Mouse (Mus musculus) brown adipose tissue, adult 24 weeks (tissue): ENCODE measurements at regions not wholly inside any gene's neighbourhood (a gene's known extent, or its start where the extent isn't known, plus 50 kb on each side); places are given as distances from the start of the nearest gene placed in this dataset.

Experiments
- H3K27ac ChIP-seq: fragments of 200-500 bp; replicated peaks from 2 replicates; pipeline ENCODE4 v1.5.1; 2012; ENCODE audit warnings: low read depth, mild to moderate bottlenecking, low read length
- H3K4me1 ChIP-seq: fragments of 200-500 bp; 2 replicates; pipeline ENCODE4 v1.6.1; 2012; ENCODE audit warnings: low read length, mixed read lengths; ENCODE audit not compliant: control insufficient read depth, insufficient read depth, insufficient read length
- H3K4me3 ChIP-seq: fragments of 200-500 bp; 2 replicates; pipeline ENCODE4 v1.5.1; 2012; ENCODE audit warnings: low read depth, mild to moderate bottlenecking, low read length, moderate library complexity; ENCODE audit not compliant: insufficient read depth

DNA sequence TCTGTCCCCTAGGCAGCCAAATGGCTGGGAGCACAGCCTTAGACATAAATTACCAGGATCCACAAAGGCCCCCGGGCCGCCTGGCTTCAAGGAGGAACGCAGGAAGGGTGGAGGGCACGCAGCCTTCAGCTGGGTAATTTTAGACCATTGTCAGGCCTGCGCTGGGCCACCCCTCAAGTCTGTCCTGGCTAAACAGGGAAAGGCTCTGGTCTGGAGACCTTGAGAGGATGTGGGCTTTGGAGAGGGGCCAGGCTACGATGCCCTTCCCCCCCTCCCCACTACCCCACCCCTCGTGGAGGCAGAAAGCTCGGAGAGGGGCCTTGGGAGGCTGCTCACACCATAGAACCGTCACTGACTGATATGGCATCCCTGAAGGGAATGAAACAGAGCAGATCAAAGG lies 126.7 kb downstream of the Ddx1 start:
- H3K27ac ChIP-seq, result no peak overlapping the region
- H3K4me3 ChIP-seq, result no peak overlapping the region
- H3K4me1 ChIP-seq, result peaks cover 10% of the 10 kb centered on the region; the same call in 1 of the 2 replicates

DNA sequence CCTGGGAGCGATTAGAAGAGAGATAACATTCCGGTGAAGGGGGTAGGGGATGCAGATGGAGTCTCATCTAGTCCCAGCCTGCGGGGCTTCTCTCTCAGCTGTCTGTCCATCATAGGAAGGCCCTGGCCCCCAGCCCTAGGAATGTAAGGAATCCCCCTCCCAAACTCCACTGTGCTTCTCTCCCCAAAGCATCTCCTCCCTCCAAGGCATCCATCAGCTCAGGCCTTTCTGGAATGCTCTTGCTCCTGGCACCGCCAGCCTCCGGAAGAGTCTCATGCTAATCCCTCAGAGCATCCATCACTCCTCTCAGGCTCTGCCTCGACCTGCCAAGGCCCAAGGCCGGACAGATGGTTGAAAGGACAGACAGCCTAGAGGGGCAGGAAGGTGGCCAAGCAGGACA lies 128.4 kb downstream of the Ddx1 start:
- no peak overlapping the region for H3K4me3 ChIP-seq
- H3K27ac ChIP-seq, result no peak overlapping the region
- H3K4me1 ChIP-seq, result peaks cover 15% of the 10 kb centered on the region; the same call in 1 of the 2 replicates

- no peak overlapping the region for H3K4me3 ChIP-seq
- H3K4me1 ChIP-seq, result peaks cover 24% of the 10 kb centered on the region; the same call in 1 of the 2 replicates
- no peak overlapping the region for H3K27ac ChIP-seq
Observed at GRCm38 (mm10) chr12:13119653-13120052, 129.4 kb downstream of the Ddx1 start.

- Histone ChIP-seq H3K4me3 (no peak overlapping the region), H3K4me1 (peaks cover 26% of the 10 kb centered on the region; the same call in 1 of the 2 replicates), H3K27ac (peak overlapping the region; percentile 24; the same call in 1 of the 2 replicates)
Observed at GRCm38 (mm10) chr12:13118026-13118425, 131.0 kb downstream of the Ddx1 start.

DNA sequence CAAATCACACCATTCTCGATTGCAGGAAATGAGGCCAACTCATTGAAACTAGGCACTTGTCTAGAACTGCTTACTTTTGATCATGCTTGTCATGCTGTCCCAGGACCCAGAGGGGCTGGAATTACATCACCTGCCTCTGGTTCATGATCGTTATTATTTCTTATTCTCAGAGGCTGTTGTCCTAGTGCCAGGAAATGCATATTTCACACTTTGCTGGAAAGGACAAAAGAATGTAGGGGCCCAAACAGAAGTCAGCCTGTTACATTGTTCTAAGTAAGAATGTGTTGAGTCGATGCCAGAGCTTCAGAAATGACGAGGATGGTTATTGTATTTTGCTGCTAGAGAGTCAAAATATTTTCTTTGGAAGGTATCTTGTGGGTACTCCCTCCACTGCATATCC lies 134.7 kb downstream of the Ddx1 start:
- Histone ChIP-seq H3K4me3 (no peak overlapping the region), H3K27ac (no peak overlapping the region), H3K4me1 (peaks cover 21% of the 10 kb centered on the region; the same call in 1 of the 2 replicates)

DNA sequence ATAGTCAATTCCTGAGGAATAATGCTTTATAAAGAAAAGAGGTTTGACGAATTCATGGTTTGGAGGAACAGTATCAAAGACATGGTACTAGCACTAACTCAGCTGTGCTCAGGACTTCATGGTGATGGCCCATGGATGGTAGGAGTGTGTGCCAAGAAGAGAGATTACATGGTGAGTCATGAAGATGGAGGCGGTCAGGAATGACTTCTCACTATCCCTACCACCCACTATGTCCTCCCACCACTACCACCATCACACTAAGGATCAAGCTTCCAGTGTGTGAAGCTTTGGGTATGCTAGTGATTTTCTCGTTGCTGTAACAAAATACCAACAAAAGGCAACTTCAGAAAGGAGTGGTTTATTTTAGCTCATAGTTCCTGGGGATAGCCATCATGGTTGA lies 142.1 kb downstream of the Ddx1 start:
- H3K4me3 ChIP-seq, result no peak overlapping the region
- H3K4me1 ChIP-seq, result no peaks in the 10 kb centered on the region
- H3K27ac ChIP-seq, result no peak overlapping the region

GRCm38 (mm10) chr12:13100505-13101354 lies 148.3 kb downstream of the Ddx1 start:
- no peak overlapping the region for H3K27ac ChIP-seq
- H3K4me3 ChIP-seq, result no peak overlapping the region
- no peaks in the 10 kb centered on the region for H3K4me1 ChIP-seq

GRCm38 (mm10) chr12:13094111-13094851 lies 152.6 kb upstream of the Mycn start:
- no peak overlapping the region for H3K27ac ChIP-seq
- no peak overlapping the region for H3K4me3 ChIP-seq
- H3K4me1 ChIP-seq, result no peaks in the 10 kb centered on the region

- Histone ChIP-seq H3K27ac (no peak overlapping the region), H3K4me1 (no peaks in the 10 kb centered on the region), H3K4me3 (no peak overlapping the region)
Observed at GRCm38 (mm10) chr12:13085951-13086350, 144.2 kb upstream of the Mycn start.

- no peak overlapping the region for H3K27ac ChIP-seq
- H3K4me3 ChIP-seq, result no peak overlapping the region
- H3K4me1 ChIP-seq, result no peaks in the 10 kb centered on the region
Observed at GRCm38 (mm10) chr12:13085484-13085883, 143.8 kb upstream of the Mycn start.

GRCm38 (mm10) chr12:13083337-13084054 lies 141.8 kb upstream of the Mycn start:
- no peak overlapping the region for H3K27ac ChIP-seq

GRCm38 (mm10) chr12:13080791-13081190 lies 139.1 kb upstream of the Mycn start:
- Histone ChIP-seq H3K27ac (no peak overlapping the region), H3K4me1 (no peaks in the 10 kb centered on the region), H3K4me3 (no peak overlapping the region)

More at GRCm38 (mm10) chr12:13083337-13084054, 141.8 kb upstream of the Mycn start:
- Histone ChIP-seq H3K4me1 (no peaks in the 10 kb centered on the region), H3K4me3 (no peak overlapping the region)

DNA sequence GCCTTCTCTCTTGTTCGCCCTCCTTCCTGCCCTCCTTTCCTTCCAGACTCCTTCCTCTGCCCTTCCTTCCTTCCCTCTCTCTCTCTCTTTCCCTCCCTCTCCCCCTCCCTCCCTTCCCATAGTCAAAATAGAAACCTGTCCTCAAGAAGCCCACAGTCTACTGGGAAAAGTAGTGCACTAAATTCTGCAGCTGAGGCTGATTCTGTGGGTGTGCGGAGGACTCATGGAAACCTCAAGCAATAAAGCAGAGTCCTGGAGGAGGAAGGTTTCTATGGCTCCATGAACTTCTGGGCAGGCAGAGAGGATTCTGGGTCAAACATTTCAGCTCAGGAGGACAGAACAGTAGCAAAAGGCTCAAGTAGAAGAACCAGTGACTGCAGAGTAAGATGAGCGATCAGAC lies 138.1 kb upstream of the Mycn start:
- no peak overlapping the region for H3K27ac ChIP-seq

DNA sequence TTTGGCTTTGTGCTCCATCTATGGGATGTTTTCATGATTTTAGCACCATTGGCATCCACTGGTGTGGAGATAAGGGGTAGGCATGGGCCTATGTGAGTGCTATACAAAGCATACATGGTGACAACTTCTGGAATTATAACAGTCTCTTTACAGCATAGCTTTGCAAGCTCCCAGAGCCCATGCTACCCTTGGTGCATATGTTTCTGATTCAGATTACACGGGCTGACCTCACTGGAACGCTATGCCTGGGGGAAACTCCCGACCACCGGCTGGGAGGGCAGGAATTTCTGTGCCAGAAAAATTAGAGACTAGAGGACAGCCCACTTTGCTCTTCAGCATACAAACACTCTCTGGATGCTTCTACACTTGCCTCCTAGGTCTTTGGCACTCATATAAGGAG lies 136.0 kb upstream of the Mycn start:
- H3K4me3 ChIP-seq, result no peak overlapping the region
- no peak overlapping the region for H3K27ac ChIP-seq
- H3K4me1 ChIP-seq, result no peaks in the 10 kb centered on the region

More for the DNA sequence above, 138.1 kb upstream of the Mycn start:
- Histone ChIP-seq H3K4me1 (no peaks in the 10 kb centered on the region), H3K4me3 (no peak overlapping the region)

GRCm38 (mm10) chr12:13076699-13077287 lies 135.1 kb upstream of the Mycn start:
- Histone ChIP-seq H3K4me3 (no peak overlapping the region), H3K4me1 (no peaks in the 10 kb centered on the region), H3K27ac (no peak overlapping the region)
